Mouse (Mus musculus): ENCODE results near the gene Thsd7b. TPM values are rescaled to one million over a fixed set of nuclear protein-coding genes. Genes with fewer than 3 reads are reported as not detected.
"Not testable (repeated sequence)": the region's sequence is repeated elsewhere in the genome, so short reads cannot be mapped to it uniquely, and the experiment has no call there.

Gene Thsd7b
- total RNA-seq, 2 experiments from 2014 or later = 10.3 to 12.2 TPM

DNA sequence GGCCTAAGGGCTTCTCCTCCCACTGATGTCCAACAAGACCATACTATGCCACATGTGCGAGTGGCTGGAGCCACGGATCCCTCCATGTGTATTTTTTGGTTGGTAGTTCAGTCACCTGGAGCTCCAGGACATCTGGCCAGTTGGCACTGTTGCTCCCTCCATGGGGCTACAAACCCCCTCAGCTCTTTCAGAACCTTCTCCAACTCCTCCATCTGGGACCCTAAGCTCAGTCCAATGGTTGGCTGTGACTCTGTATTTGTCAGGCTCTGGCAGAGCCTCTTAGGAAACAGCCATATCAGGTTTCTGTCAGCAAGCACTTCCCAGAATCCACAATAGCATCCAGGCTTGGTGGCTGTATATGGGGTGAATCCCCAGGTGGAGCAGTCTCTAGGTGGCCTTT, 690.1 kb downstream of the Thsd7b start:
- intact Hi-C loops (cut with DNase I) = no loop called here
- DNase-seq (ENCODE audit: low spot score in 2 of 2) = no peak

DNA sequence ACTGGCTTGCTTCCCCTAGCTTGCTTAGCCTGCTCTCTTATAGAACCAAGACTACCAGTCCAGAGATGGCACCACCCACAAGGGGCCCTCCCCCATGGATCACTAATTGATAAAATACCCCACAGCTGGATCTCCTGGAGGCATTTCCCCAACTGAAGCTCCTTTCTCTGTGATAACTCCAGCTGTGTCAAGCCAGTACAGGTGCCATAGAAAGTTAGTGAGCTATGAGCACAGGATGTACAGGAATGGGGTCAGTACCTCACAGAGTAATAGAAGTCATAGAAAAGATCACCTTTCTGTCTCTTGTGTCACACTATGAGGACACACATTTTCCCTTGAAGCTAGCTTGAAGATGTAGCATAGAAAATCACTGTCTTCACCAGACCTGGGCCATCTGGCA, 716.1 kb downstream of the Thsd7b start:
- intact Hi-C loops (cut with DNase I); DNase-seq (ENCODE audit: low spot score in 2 of 2): not testable (repeated sequence)

DNA sequence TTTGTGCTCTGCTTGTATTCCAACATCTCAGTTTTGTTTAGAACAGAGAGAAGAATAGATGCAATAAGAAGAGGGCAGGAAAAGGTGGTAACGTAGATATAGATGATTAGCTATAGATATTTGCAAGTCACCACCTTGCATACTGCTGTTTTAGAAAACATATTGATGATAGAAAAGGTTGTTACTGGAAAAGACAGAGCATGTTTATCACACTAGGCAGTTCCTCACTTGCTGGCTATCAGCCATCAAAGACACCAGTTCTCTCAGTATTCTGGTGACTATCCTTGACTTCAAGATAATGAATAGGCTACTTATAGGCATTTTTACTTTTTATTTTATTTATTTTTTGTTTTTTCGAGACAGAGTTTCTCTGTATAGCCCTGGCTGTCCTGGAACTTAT, 717.7 kb downstream of the Thsd7b start:
- no peak for DNase-seq (ENCODE audit: low spot score in 2 of 2)
- intact Hi-C loops (cut with DNase I) = no loop called here

DNA sequence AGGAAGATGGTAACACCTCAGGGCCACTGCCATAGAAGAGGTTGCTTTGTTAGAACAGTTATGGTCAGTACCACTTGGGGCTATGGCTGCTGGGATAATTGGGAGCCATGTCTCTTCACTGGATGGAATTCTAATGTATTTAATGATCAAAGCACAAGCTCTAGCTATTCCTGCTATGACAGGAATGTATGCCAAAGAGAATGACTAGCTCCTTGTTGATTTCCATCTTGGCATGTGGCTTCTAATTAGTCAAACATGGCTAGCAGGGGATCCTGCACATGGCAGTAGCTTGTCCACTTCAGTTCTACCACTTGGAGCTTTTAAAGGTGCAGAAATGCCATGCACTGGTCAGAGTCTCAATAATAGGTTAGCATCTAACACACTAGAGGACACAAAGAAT, 781.9 kb downstream of the Thsd7b start:
- intact Hi-C loops (cut with DNase I) = no loop called here
- DNase-seq (ENCODE audit: low spot score in 2 of 2) = no peak

DNA sequence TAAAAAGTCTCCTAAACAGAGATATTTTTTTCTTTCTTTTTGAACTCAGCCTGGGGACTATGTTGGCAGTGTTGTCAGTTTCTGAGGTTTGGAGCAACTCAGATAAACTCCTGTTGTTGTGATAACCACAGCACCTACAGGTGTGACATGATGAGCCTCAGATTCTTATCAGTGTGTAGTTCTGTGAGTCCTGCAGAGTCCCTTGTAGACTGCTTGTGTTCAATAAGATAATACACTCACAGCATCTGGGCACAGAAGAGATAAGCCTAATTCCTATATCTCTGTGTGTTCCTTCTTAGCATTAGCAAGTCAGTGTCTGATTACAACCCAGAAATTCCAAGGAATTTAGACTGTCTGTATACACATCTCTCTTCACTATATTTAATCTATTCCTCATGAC, 789.0 kb downstream of the Thsd7b start:
- DNase-seq (ENCODE audit: low spot score in 2 of 2) = no peak
- intact Hi-C loops (cut with DNase I) = no loop called here

DNA sequence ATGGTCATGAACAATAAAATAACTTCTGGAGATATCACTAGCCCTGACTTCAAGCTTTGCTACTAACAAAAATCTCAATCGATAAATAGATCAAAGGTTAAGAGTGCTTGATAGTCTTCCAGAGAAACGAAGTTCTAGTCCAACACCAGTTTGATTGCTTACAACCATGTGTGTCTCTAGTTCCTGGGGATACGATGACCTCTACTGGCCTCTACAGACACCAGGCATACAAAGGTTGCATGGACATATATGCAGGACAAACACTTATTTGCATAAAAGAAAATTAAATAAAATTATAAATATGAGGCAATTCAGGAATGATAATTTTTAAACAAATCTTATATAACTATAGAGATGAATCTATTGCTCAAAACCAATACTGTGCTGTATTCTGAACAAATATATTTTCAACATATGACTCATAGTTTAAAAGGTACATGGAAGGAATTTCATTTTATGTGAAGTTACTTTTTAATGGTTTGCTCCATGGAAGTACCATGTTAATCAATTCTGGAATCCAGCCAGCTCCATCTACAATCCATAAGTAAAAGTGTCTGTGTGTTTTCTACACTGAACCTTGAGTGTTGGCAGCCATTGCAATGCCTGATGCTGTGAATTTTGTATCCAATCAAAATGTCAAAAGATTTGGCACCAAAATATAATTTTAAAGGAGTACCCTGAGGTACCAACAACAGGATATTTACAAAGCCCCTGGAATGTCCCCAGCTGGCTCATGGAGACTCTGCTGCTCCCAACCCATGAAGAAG, 793.3 kb downstream of the Thsd7b start:
- intact Hi-C loops (cut with DNase I) = no loop called here
- peak in 1 of 2 experiments; percentile 4 for DNase-seq (ENCODE audit: low spot score in 2 of 2)

DNA sequence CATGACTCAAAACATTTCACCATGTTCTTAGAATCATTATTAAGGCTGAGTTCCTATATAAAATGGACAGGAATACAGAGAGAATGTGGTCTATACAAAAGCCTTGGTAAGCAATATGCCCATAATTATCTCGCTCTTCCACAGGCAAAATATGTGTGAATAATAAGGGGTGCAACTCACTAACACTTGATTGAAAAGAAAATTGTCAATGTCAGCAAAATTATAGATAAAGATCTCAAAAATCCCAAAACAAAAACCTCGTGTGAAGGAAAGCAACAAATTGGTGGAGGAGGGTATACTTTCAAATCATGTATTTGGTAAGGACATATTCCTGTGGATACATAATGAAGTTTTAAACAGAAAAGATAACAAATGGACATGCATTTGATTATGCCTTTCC, 810.7 kb downstream of the Thsd7b start:
- intact Hi-C loops (cut with DNase I) = no loop called here
- no peak for DNase-seq (ENCODE audit: low spot score in 2 of 2)

DNA sequence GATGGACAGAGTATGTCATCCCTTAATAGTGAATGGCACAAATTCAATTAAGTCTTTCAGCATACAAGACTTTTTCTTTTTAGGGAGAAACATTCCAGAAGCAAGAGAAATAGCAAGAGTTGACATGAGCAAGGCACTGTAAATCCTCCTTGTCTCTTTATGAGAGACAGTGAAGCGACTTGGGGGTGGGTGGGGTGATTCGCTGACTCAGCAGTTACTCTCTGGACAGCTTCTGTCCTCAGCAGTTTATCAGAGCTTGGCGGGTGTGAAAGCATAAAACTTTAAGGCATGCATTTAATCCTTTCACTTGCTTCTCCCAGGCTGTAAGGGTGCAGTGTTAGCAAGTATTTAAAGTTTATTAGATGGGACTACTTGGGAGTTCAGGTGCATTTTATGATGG, 812.1 kb downstream of the Thsd7b start:
- no peak for DNase-seq (ENCODE audit: low spot score in 2 of 2)
- intact Hi-C loops (cut with DNase I) = no loop called here

DNA sequence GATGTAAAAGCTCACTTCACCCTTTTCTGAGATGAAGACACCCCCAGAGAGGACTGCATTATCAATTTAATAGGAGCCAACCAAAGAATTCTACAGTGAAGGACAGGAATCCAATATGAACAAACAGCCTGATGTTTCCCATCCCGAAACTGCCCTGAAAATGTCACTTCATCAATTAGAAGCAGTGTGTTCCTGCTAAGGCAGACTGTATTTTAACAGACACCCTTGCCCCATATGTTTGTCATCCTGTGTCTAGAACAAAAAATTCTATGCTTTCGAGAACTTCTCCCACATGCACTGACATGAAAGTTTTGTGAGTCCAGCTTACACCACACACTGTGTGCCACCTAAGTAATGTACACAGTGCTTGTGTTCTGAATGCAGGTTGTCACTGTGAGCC, 812.8 kb downstream of the Thsd7b start:
- intact Hi-C loops (cut with DNase I) = no loop called here
- no peak for DNase-seq (ENCODE audit: low spot score in 2 of 2)

DNA sequence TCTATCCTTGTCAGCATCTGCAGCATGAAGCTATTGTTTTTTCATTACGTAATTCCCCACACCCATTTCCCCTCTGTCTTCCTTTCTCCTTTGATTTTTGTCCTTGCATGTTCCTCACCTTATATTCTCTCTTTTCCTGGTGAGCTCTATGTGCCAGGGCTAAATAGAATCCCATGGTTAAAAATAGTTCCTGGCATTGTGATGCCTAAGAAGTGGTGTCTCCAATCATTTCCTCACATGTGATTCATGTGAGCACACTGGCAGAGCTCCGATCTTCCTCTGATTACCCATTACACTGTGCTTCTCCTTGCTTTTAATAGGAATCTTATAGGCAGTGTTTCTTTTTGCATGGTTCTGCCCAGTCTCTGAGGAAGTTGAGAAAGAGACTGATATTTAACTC, 826.1 kb downstream of the Thsd7b start:
- intact Hi-C loops (cut with DNase I) = no loop called here
- peak in 1 of 2 experiments; percentile 31 for DNase-seq (ENCODE audit: low spot score in 2 of 2)

DNA sequence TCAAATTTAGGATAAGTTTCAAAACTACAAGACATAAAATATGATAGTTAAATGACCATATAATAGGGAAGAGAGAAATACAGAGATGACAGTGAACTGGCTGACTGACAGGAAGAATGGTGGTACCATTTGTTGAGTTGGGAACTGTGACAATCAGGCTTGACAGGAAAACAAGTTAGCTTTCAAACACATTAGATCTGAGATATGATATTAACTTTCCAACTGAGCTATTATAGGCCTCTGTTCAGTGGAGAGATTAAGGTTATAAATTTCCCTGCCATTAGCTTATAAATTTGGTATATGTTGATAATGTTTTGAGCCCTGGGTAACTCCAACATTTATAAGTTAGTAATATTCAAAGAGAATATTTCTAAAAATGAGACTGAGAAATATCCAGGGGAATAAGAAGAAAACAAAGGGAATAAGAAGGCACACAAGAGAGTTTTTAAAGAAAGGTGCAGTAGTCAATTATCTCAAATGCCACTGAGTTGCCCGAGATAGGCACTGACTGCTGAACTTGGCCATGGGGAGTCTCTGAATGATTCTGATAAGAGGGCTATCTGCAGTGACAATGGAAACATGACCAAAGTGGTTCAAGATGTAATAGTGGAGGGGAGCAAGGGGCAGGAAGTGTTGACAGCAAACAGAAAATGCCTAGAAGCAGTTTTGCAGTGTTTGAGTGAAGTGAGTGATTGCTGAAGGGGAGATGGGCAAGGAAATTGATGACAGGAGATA, 839.6 kb downstream of the Thsd7b start:
- no peak for DNase-seq (ENCODE audit: low spot score in 2 of 2)
- intact Hi-C loops (cut with DNase I) = no loop called here

DNA sequence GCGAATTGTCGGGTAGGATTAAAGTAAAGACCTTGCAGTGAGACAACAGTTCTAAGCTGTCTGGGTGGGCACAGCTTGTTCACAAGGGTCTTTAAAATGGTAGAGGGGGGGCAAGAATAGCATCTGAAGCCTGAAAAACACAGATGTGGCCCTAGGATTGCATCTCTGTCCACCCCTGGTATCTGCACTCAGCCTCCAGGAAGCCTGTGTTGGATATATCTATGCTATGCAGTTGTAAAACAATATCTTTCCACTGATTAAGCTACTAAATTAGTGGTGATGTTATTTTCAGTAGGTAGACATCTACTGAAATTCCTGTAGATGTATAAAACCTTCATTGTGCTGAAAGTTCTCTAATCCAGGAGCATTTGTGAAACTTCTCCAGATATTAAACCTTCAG, 840.4 kb downstream of the Thsd7b start:
- intact Hi-C loops (cut with DNase I) = no loop called here
- no peak for DNase-seq (ENCODE audit: low spot score in 2 of 2)

DNA sequence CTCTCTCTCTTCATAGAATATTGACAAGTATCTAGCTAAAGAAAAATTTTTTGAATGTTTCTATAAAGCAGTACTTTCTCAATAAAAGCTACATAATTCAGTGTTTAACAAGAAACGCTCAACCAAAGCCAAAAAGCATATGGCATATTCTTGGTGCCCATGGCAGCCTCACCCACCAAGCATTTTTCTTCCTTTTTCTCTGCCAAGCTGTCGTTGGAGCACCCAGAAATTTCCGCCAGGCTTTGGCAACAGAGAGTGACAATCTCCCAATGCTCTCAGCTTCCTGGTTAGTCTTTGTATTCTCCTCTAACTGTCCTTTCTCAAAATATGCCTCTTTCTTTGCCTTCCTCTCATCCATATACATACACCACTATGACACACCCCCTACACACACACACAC, 857.8 kb downstream of the Thsd7b start:
- DNase-seq (ENCODE audit: low spot score in 2 of 2) = peak; percentile 13 to 15
- intact Hi-C loops (cut with DNase I) = no loop called here

DNA sequence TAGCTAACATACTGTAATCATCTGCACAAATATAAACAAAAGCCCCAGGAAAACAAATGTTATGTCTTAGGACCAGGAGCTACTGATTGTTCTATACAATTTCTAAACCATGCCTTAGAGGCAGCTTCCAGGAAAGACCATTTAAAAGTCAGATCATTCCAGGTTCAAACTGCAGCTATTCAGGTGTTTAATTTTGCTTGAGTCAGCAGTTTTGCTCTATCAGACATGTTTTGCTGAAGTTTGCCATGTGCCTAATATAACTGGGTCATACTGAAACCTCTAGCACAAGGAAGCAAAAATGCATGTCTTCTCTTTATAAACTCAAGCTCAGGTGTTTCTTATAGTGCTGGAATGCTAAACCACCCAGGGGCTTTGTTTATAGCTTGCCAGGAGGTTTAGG, 893.1 kb downstream of the Thsd7b start:
- no peak for DNase-seq (ENCODE audit: low spot score in 2 of 2)
- intact Hi-C loops (cut with DNase I) = no loop called here

DNA sequence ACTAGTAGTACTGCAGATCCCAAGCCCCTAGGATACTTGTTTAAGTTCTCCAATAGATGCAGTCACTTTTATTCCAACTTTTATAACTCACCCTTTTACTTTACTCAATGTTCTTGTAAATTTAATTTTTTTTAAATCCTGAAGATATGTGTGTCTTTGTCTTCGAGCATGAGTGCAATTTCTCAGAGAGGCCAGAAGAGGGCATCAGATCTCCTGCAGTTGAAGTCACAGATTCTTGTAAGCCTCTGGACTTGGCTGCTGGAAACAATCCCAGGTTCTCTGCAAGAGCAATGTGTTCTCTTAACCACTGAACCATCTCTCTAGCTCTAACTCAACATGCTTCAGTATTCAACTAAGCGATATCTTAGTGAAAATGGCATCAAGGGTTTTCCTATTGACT, 894.2 kb downstream of the Thsd7b start:
- intact Hi-C loops (cut with DNase I) = no loop called here
- no peak for DNase-seq (ENCODE audit: low spot score in 2 of 2)

DNA sequence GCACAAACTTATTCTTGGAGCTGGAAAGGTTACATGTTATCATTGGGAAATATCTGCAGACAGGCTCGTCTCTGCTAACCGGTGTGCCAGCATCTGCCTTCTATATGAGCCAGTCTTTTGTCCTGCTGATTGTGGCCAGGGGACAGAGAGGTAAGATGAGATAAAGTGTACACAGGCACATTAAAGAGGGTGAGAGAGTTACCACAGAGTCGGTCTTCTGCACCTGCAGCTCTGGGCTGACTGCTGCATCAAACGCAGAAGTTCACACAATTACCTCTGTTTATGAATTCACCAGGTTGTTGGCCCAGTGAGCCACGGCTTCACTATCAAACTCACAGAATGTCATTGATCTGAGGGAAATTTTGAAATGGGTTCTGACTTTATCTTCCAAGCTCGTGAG, 896.8 kb downstream of the Thsd7b start:
- intact Hi-C loops (cut with DNase I) = no loop called here
- no peak for DNase-seq (ENCODE audit: low spot score in 2 of 2)

DNA sequence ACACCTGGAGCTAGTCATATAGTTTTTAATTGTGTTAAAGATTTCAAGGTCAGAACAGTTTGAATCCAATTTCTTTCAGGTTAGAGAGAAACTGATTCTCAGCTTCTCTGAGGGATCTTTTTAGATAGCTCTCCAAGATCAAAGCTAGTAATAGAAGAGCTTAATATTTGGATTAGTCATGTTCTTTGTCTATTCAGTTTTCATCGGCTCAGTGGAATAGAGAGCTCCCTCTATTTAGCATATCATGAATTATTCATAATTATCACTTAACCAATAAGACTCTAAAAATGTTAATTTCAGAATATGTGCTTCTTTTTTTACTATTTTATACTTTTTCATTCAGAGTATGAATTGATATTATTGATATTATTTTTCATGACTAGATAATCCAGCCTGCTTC, 897.2 kb downstream of the Thsd7b start:
- DNase-seq (ENCODE audit: low spot score in 2 of 2) = no peak
- intact Hi-C loops (cut with DNase I) = no loop called here

DNA sequence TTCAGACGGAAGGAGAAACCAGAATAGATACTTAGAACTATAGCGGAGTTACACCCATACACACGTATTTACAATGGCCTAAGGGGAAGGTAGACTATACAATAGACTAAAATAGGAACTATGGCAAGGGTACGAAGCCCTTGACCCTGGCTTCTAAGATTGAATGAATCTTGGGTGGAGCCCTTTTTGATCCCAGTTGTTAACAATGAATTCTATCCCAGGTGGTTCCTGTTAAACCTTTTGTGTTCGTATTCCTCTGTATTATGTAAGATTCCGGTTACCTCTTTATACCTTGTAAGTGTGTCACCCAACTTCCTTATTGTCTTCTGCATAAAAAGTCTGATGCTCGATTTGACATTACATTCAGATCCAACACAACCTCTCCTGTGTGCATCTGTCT, 913.7 kb downstream of the Thsd7b start:
- DNase-seq (ENCODE audit: low spot score in 2 of 2); intact Hi-C loops (cut with DNase I): not testable (repeated sequence)

DNA sequence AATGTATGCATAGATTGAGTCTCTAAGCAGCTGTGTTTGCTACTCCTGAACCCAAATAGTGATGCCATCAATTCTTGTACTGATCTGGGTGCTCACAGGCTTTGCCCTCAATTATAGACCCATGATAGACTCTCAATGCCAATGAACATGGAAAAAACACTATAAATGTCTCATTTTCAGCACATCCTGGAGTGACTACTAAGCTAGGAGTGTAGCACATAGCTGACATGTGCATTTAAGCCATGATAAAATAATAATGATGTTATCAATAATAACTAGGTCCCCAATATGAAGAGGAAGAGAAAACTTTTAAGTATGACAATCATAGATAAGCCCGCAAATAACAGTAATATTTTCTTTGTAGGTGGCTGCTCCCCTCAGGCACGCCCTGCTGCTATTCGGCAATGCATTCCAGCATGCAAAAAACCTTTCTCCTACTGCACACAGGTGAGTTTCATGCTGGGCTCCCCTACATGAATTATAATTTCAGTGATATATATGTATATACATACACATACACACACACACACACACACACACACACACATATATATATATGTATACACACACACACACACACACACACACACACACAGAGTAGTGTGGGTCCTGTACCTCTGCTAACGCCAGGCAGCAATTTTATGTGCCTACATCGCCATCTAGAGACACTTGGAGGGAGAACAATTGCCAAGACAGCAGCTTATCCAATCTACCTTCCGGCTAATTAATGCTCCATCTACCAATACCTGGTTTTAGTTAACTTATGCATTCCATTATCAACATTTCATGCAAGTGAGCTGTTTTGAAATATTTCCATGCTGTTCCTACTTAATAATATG, 919.3 kb downstream of the Thsd7b start:
- DNase-seq (ENCODE audit: low spot score in 2 of 2) = peak; percentile 65 to 66

DNA sequence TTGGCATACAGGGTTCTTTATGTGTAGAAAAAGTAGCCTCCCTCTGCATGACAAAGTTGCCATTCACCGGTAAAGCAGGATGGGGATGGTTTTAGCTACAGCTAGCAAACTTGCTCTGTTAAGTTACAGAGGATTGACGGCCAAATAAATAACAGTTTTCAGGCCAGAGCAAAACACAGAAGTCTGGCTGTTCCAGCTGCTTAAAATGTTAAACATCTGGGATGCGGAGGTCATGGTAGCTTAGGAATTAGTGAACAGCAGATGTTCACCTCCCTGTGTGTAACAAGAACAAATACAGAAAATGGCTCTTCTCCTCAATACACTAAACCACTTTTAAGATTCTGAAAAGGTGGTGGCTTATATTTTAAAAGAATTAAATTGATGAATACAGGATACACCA, 944.3 kb downstream of the Thsd7b start:
- DNase-seq (ENCODE audit: low spot score in 2 of 2) = no peak
- intact Hi-C loops (cut with DNase I) = no loop called here

More for the DNA sequence above, 919.3 kb downstream of the Thsd7b start:
- intact Hi-C loops (cut with DNase I) = loop anchor here (10.0 kb wide), 1 partner anchor 1318 kb away; no protein-coding TSS in a partner anchor

Data from left cerebral cortex, postnatal 14 days (tissue).